Mouse (Mus musculus): Measurements from ENCODE around the gene Tmc7.

Gene Tmc7

DNA sequence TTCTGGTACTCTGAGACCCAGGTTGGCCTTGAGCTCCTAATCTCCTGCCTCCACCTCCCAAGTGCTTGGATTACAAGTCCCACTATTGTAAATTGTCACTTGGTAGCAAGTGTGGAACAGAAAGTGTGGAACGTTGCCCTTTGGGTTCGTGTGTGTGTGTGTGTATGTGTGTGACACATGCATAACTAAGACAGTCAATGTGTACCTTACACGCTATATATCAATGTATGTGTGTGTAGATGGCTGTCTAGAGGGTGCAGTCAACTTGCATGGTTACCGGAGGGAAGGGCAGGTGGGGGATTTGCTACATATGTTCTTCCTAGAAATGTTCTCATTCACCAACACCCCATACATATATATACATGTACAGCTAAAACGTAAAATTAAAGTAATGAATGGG lies 390 bp upstream of the Tmc7 start:
- DNase-seq: no peak

DNA sequence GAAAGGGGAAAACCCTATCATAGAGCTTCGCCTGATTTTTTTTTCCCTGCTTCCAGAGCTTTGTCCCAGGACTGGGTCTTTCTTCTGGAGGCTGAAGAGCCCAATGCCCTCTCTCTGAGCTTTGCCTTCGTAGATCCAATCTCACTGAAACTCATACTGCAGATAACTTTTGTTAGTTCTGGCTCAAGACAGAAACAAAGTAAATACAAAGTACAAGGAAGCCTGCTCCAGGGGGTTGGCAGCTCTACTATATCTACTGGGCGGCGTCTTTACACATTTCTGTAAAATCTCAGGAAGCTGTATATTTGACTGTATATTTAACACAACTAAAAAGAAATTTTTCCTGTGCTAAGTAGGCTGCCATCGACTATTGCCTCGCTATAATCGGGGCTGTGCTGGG lies 715 bp downstream of the Tmc7 start:
- no peak for DNase-seq

DNA sequence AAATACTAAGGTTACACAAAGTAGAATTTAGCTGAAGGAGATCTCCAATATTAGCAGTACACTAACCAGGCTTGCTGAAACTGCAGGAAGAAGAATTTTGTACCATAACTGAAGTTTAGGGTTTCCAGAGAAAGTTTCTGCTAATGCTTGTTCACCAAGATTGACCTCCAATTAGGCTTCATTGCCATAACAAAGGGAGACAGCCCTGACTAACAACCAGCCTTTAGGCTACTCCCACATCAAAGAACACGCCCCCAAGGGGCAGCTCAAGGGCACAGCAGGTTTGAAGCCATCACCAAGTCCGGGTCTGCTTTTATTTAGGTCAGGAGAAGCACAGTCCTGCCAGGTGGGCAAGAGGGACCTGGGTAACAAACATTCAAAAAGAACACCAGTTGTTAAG lies 4.6 kb downstream of the Tmc7 start:
- no peak for DNase-seq

DNA sequence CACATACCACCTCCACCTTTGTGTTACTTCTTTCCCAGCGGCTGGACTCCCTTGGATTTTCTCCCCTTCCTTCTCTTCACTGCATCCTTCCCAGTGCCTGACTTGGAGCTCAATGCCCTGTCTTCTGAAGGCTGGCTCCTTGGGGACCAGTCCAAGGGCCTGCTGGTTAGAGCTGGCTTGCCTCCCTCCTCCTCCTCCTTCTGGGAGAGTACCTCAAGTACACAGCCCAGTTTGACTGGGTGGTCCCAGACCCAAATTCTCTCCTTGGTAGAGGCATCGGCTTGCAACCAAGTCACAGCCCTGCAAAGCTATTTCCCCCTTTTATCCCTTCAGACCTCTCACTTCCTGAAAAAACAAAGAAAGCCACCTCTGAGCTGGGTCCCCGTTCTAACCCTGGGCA lies 6.3 kb downstream of the Tmc7 start:
- no peak for DNase-seq

DNA sequence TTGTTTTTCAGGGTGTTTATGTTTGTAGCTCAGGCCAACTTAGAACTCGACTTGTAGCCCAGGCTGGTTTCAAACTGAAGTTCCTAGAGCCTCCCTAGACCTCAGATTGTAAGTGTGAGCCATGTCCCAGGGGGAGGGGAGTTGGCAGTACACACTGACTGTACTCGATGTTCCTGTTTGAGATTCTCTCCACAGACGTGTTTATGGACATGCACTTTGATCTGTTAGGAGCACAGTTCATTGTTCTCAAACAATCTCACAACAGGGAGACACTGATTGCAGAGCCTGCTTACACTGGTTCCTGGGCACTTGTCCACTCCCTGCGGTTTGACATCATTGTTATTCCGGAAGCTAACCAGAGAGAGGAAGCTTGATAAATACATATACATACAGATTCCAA lies 12.5 kb downstream of the Tmc7 start:
- peak; percentile 52 for DNase-seq

DNA sequence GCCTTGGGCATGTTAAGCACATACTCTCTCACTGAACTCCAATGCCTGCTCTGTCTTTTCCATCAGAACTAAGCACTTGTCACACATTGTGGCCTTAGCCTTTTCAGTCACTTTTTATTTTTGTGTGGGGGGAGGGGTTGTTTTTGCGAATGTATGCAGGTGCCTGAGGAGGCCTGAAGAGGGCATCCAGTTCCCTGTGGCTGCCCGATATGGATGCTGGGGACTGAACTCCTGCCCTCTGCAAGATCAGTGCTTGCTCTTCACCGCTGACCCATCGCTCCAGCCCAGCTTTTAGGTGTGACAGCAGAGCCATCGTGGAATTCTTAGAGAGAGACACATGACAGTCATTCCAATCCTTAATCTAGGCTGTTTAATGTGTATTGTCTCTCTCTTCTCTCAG lies 13.2 kb downstream of the Tmc7 start:
- DNase-seq: no peak

DNA sequence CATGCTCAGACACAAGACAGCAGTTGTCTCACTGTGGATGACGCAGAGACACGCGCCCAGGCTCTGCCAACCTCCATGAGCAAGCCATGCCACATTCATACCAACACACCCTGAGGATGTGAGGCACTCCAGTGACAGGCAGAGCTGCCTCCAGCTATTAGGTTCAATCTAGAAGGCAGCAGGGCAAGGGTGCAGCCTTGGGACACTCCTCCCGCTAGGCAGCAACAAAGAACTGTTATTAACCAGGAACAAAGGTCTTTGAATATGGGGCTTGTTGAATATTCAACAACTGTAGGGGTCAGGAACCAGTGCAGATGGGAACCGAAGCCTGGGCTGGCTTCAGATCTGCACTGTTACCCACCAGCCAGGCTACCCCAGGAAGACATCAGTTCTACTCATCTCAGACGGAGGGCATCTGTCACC lies 15.4 kb downstream of the Tmc7 start:
- no peak for DNase-seq

DNA sequence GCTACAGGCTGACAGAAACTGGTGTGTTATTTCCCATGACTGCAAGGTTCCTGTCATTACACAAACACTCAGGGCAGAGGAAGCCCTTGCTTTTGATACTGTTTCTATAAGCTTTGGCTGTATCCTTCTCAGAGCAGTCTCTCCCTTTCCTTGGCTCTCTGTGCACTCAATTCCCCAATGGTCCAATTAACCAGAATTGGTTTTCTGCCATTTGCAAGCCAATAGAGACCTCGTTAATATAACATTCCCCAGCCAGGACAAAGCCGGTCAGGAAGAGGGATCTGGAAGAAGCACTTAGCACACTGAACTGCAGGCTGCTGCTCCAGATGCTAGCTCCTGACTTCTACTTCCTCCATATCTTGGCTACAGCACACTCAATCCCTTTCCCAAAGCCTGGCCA lies 30.2 kb downstream of the Tmc7 start:
- DNase-seq: no peak

DNA sequence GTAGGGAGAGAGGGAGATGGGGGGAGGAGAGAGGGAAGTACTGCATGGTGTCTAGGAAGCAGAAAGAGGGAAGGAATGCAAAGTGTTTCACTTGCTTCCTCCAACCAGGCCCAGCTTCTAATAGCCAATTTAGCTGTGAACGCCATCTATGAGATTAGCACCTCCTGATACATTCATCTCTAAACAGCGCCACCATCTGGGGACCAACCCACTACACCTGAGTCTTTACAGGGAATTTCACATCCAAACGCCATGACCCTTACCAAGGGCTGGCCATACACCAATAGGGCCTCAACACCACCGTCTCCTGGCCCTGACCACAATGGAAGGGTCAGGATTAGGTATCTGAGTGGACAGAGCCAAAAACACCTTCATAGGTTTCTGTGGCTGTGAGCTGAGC lies 30.7 kb downstream of the Tmc7 start:
- DNase-seq: peak; percentile 43

DNA sequence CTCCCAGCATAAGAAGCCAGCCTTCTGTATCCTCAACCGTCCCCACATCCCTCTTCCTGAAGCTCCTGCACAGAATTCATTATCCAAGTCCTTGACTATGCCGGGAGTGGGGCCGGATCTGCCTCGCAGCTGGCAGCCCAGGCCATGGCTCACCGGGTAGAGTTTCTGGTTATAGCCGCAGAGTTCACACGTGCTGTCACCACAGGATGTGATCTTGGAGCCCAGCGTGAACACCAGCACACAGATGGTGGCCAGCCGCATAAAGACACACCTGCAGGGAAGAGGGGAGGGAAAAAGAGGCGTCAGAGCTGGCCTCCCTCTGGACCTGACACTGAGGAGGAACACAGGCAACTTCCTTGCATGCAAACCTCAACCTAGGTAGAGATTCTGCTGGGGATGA lies 37.1 kb downstream of the Tmc7 start:
- no peak for DNase-seq

DNA sequence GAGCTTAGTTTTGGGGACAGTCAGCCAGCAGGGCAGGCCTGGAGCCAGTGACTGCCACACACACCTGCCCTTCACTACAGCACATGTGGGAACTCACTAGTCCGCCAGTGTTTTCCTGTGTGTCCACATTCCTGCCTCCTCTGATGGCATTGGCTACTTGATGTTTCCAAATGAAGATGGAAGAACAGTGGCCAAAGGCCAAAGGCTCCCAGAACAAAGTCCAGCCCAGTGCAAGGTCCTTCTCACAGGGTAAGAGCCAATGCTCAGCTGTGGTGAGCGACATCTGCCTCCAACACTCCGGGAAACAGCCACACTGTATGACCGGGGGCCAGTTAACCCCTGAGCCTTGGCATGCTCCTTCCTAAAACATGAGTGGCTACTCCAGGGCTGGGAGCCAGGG lies 40.4 kb downstream of the Tmc7 start:
- no peak for DNase-seq

DNA sequence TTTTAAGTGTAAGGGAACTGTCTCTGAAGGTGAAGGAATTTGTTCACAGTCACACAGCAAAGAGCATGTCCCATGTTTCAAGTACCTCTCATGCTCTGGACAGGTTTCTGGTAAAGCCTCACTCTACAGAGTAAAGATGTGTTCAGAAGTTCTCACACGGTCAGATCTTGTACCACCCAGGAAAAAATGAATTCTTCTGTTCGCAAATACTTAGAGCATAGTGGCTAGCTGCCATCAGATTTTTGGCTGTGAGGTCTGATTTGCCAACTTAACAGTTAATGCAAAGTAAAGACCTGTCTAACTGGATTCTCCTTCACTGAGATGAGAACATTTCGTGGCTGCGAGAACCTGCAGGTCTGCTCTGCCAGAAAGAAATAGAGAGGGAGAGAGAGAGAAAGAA lies 49.5 kb downstream of the Tmc7 start:
- peak; percentile 59 for DNase-seq

DNA sequence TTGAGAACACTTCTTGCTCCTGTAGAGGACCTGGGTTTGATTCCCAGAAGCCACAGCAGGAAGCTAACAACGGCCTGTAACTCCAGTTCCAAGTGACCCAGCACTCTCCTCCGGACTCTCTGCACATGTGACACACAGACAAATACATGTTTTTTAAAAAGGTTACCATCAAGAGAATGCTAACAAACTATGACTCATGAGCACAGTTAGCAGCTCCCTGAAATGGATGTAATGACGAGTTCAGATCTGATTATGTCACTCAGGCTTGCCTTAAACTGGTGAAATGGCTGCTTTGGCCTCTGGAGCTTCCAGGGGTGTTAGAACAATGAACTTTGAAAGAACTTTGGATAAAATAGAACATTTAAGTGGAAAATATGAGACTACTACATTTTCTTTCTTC lies 50.2 kb downstream of the Tmc7 start:
- no peak for DNase-seq

DNA sequence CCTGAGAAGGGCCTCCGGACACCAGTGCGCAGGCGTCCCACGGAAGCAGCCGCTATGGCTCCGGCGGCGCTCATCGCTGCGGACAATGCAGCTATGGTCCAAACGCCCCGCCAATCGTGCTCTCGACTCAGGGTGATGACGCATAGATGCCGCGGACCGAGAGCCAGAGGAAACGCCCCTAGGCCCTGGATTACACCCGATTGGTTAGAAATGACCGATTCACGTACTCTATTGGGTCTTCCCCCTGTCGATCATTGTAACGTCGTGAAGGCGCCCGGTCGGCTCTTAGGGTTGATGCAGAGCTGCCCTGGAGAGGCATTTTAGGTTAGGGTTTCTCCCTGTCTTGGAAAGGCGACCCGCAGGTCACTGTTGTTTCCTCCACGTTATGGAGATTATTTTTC lies 51.4 kb downstream of the Tmc7 start, which contains the start of gene Coq7:
Gene Coq7, minus strand, starts transcription at position 179 of the 401 bp plus-strand sequence.
- DNase-seq: peak; percentile 97

DNA sequence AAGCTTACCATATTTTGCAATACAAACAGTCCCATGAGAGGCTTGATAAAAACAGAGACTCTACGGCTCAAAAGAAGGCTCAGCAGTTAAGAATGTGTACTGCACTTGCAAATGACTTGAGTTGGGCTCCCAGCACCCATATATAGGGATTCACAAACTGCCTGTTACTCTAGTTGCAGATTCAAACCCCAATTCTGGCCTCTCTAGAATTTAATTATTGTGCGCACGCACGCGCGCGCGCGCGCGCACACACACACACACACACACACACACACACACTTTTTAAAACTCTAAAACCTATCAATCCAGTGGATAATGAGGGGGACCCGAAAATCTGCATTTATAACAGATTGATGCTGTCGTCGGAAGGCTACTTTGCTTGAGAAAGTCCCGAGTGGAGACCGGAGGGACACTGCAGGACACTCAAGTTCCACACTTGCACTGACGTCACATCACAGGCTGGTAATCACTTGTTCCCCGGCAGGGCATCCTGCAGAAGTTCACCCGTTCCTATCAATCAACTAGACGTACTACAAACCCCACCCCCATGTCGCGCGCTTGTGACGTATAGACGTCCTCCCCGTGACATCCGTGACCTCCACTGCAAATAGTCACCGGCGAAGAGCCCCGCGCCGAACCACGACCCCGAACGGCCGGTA lies 51.9 kb downstream of the Tmc7 start:
- DNase-seq: peak; percentile 99

DNA sequence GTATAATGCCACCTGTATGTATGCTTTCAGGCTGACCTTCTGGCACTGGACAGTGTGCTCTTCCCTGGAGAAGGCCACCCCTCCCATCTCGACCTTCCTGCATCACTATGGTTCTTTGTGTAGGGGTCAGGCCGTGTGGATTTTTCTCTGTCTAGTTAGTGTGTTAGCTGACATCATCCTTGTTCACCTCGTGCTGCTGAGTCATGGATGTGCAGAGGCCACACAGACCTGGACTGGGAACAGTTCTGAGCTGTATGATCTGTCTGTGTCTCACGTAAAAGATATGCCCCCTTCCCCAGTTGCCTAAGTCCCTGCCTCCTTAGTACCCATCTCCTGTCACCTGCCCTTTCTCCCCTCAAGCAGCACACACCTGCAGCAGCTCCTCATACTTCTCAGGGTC lies 57.6 kb downstream of the Tmc7 start:
- DNase-seq: no peak

DNA sequence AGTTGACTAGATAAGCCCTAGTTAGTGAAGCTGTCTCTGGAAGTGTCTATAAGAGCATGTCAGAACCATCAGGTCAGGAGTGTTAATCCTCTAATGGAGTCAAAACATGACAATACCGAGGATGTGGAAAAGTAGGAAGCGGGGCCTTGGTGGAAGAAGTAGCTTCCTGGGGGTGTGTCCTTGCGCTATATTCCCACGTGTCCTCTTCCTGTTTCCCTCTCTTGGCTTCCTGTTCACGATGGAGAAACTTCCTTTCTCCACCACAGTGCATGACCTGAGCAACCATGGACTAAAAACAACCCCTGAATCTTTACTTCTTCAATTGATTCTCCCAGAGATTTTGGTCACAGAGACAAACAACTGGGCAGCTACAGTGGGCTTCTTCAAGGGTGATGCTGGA lies 62.5 kb downstream of the Tmc7 start:
- no peak for DNase-seq

DNA sequence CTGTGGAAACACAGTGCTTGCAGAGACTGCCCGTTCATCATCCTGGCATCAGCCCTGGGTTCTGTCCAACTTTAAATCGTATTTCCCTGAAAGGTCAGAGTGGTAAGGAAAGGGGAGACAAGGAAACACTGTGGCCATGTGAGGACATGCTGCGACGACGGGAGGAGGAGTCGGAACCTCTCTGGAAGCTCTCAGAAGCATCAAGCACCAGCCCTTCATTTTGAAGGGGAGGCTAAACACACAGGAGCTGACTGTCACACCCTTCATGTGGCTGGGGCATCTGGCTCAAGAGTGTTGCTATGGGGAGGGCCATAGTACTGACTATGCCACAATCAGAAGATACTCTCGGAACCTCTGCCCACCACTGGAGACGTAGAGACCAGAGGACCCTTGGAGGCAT lies 64.9 kb downstream of the Tmc7 start:
- peak; percentile 31 for DNase-seq

DNA sequence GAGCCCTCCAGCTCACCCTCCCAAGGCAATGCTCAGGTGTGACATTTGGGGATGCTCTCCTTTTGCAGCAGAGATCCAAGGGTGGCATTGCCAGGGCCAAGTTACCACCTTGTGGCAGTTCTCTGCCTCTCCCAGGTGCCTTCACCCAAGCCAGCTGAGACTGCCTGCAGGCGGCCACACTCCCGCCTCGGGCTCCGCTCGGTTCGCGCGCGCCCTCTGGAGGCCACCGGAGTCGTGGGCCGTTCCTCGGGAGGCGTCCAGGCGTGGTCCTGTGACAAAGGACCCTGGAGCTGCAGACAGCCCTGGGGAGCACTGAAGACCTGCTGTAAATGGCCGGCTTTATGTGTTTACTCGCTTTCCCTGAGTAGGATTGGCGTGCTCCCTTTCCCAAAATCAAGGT lies 65.8 kb downstream of the Tmc7 start:
- peak; percentile 89 for DNase-seq

DNA sequence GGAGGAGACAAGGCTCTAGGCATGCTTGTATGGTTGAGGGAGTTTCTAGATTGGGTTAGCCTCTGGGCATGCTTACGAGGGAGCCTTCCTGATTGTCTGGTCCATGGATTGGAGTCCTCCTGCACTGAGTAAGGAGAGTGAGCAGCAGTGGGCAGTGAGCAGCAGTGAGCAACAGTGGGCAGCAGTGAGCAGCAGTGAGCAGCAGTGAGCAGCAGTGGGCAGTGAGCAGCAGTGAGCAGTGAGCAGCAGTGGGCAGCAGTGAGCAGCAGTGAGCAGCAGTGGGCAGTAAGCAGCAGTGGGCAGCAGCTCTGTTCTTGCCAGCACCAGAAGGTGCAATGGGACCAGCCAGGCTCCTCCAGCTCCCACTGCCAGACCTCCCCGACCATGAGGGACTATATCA lies 66.7 kb downstream of the Tmc7 start:
- peak; percentile 43 for DNase-seq

DNA sequence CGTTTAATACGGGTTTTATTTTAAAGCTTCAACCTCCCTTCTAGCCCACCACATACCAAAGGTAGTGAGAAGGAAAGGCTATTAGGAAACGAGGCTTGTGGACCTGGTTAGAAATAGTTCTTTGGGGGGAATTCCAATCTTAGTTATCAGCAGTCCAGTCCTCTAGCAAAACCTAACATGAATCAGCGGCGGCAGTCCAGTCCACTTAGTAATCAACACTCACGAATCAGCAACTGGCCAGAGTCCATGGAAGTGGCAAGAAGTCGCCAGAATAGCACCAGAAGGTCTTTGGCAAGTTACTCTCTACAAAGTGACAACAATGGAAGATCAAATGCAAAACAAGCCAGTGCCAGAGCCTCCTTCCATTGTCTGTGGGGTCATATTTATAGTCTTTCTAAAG lies 76.0 kb downstream of the Tmc7 start:
- no peak for DNase-seq

DNA sequence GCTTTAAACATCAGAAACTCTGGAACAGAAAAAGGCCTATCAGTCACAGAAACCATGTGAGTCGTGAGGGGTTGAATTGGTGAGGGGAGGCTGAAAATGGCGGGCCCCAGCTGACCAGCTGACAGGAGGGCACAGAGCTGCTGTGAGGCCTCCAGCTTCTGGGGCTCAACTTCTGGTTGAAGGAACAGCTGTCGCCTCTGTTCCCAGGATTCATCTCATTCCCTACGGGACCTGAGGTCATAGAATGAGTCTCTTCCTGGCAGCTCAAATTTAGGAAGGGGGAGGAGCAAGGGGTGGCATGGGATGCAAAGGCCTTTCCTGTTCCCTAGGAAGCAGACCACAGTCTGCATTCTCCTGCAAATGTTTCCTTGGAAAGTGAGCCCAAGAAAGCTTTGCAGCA lies 80.7 kb downstream of the Tmc7 start:
- DNase-seq: peak; percentile 35

DNA sequence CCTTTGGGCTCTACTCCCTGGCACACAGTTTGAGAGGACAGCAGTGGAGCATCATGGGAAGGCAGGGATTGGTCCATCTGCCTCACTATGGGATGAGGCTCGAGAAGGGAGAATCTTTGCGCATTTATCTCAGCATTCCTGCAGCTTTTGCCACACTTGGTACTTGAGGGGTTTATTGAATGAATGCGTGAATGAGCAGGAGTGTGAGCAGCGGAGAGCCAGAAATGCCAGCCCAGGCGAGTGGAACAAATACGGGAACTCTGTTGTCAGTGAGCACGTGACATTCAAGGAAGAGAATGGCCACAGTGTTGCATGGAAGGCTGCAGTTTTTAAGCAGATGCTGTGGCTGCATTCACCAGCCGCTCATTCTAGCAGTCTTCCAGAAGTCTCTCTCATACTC lies 82.2 kb downstream of the Tmc7 start:
- no peak for DNase-seq

DNA sequence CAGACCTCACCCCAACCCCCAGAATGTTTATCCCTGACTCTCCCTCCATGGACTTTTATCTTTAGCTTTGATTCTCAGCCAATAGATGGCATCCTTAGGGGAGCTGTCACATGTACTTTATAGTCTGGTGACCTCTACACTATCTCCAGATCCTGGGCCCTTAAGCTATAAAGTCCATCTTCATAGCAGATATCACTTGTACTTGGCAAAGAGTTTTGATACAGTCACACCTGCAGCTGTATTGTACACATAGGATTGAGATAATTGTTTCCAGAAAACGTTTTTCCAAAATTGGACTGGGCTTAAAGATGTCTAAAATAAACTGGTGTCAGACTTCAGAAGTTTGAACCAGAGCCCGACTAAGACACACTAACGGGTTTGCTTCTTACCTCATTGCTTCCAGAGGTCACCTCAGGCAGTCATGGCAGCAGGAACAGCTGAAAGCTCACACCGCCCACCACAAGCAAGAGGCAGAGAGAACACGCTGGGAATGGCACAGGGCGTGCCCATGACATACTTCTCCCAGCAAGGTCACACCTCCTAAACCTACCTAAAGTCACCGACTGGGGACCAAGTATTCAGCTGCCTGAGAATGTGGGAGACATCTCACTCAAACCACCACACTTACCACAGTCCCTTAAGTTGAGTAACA lies 84.6 kb downstream of the Tmc7 start:
- DNase-seq: no peak

Data from lung, postnatal 10 days (tissue).